Mouse (Mus musculus) heart, adult 2 months (tissue): ENCODE measurements at regions not wholly inside any gene's neighbourhood (a gene's known extent, or its start where the extent isn't known, plus 50 kb on each side); places are given as distances from the start of the nearest gene placed in this dataset.
A peak's percentile ranks its signal among the peaks of the same experiment; 100 is the strongest.

Experiments used
- DNase-seq, 2 experiments: peaks; one replicate each; pipeline ENCODE4 v3.0.0; 2021
- H3K27ac ChIP-seq: fragments of 200-600 bp; 2 replicates; pipeline ENCODE4 v1.8.1; 2022
- H3K27me3 ChIP-seq: fragments of 200-500 bp; 2 replicates; pipeline ENCODE4 v1.6.1; 2012; ENCODE audit warnings: mild to moderate bottlenecking, low read length, inconsistent platforms, mixed read lengths; ENCODE audit not compliant: control insufficient read depth, insufficient read depth
- H3K36me3 ChIP-seq: fragments of 200-500 bp; 2 replicates; pipeline ENCODE4 v1.6.1; 2012; ENCODE audit warnings: low read length, inconsistent platforms; ENCODE audit not compliant: control insufficient read depth, insufficient read depth
- H3K4me1 ChIP-seq: fragments of 200-500 bp; 2 replicates; pipeline ENCODE4 v1.6.1; 2011; ENCODE audit warnings: low read length; ENCODE audit not compliant: control insufficient read depth, insufficient read depth
- H3K4me3 ChIP-seq: fragments of 200-600 bp; 2 replicates; pipeline ENCODE4 v1.8.1; 2022
- H3K79me2 ChIP-seq: fragments of 200-500 bp; replicated peaks from 2 replicates; pipeline ENCODE4 v1.6.1; 2012; ENCODE audit warnings: mild to moderate bottlenecking, inconsistent platforms, low read length, moderate library complexity, mixed read lengths; ENCODE audit not compliant: control insufficient read depth, insufficient read depth
- H3K9ac ChIP-seq: fragments of 200-500 bp; 2 replicates; pipeline ENCODE4 v1.6.1; 2012; ENCODE audit warnings: low read depth, mild to moderate bottlenecking, control low read depth, inconsistent platforms, low read length, mixed read lengths
- CTCF ChIP-seq: fragments of 200-600 bp; IDR thresholded peaks from 2 replicates; pipeline ENCODE4 v1.8.1; 2022; ENCODE audit warnings: antibody characterized with exemption, mild to moderate bottlenecking, moderate library complexity
- EP300 ChIP-seq: fragments of 200-500 bp; IDR thresholded peaks from 2 replicates; pipeline ENCODE4 v1.6.1; 2011; ENCODE audit warnings: low read depth, low read length, control low read depth; ENCODE audit not compliant: insufficient read depth
- POLR2A ChIP-seq: fragments of 200-500 bp; IDR thresholded peaks from 2 replicates; pipeline ENCODE4 v1.6.1; 2011; ENCODE audit warnings: mild to moderate bottlenecking, low read depth, low read length, control low read depth; ENCODE audit not compliant: insufficient read depth
- WGBS: fragments of 180-500 bp; shearing (Covaris S2); methylation state at CpG from one replicate; pipeline ENCODE4 v1.1.7; 2018; 5-methylcytosine and 5-hydroxymethylcytosine counted together
- intact Hi-C: fragments of 180-260 bp; cut with DNase I; formaldehyde crosslinking; loops from one replicate; pipeline ENCODE4 v1.15.1; 2025

- intact Hi-C loops: no loop called here
- H3K27me3 ChIP-seq: no peaks in the 10 kb centered on the region
- TF ChIP-seq POLR2A: no peak
- TF ChIP-seq EP300: peak; percentile 83
- TF ChIP-seq CTCF: no peak
- no peaks in the 10 kb centered on the region for H3K36me3 ChIP-seq
- H3K79me2 ChIP-seq: no peaks in the 10 kb centered on the region
- H3K4me1 ChIP-seq: peaks cover 5% of the 10 kb centered on the region; the same call in 1 of the 2 replicates
- no peak overlapping the region for H3K4me3 ChIP-seq
- peak overlapping the region; percentile 28; the same call in 1 of the 2 replicates for H3K9ac ChIP-seq
- H3K27ac ChIP-seq: peak overlapping the region; percentile 81
- peak; percentile 57 to 78 for DNase-seq
Measured at GRCm38 (mm10) chr13:44222335-44222734, 437.8 kb downstream of the Cd83 start.

- H3K4me1 ChIP-seq: peaks cover 20% of the 10 kb centered on the region
Measured at GRCm38 (mm10) chr13:44227706-44228459, 443.3 kb downstream of the Cd83 start.

GRCm38 (mm10) chr13:44228540-44229135, 444.1 kb downstream of the Cd83 start:
- intact Hi-C loops: loop anchor here (2.0 to 5.0 kb wide), 7 partner anchors 82 to 504 kb away; no protein-coding TSS in a partner anchor
- H3K9ac ChIP-seq: peak overlapping the region; percentile 73
- H3K4me1 ChIP-seq: peaks cover 20% of the 10 kb centered on the region
- TF ChIP-seq CTCF (peak; percentile 33), EP300 (peak; percentile 27; the same call in 1 of the 2 replicates), POLR2A (peak; percentile 68)
- DNase-seq: peak; percentile 67 to 72
- H3K27me3 ChIP-seq: no peaks in the 10 kb centered on the region
- H3K4me3 ChIP-seq: peak overlapping the region; percentile 58
- H3K79me2 ChIP-seq: no peaks in the 10 kb centered on the region
- WGBS: 4% methylated on average over 16 of the region's 16 CpGs
- no peaks in the 10 kb centered on the region for H3K36me3 ChIP-seq
- peak overlapping the region; percentile 92 for H3K27ac ChIP-seq

More at GRCm38 (mm10) chr13:44227706-44228459, 443.3 kb downstream of the Cd83 start:
- H3K4me3 ChIP-seq: peak overlapping the region; percentile 58; the same call in 1 of the 2 replicates
- intact Hi-C loops: loop anchor here (2.0 to 5.0 kb wide), 7 partner anchors 83 to 504 kb away; no protein-coding TSS in a partner anchor
- H3K36me3 ChIP-seq: no peaks in the 10 kb centered on the region
- TF ChIP-seq EP300 (no peak), POLR2A (no peak), CTCF (no peak)
- DNase-seq: peak in 1 of 2 experiments; percentile 40
- H3K79me2 ChIP-seq: no peaks in the 10 kb centered on the region
- peak overlapping the region; percentile 73 for H3K9ac ChIP-seq
- peak overlapping the region; percentile 92 for H3K27ac ChIP-seq
- H3K27me3 ChIP-seq: no peaks in the 10 kb centered on the region
- 55% methylated on average over 14 of the region's 14 CpGs for WGBS

- Histone ChIP-seq H3K4me3 (peak overlapping the region; percentile 58), H3K36me3 (no peaks in the 10 kb centered on the region), H3K79me2 (no peaks in the 10 kb centered on the region), H3K9ac (peak overlapping the region; percentile 73), H3K27ac (peak overlapping the region; percentile 92), H3K4me1 (peaks cover 20% of the 10 kb centered on the region), H3K27me3 (no peaks in the 10 kb centered on the region)
- WGBS: 6% methylated on average over 7 of the region's 7 CpGs
- intact Hi-C loops: loop anchor here (2.0 to 5.0 kb wide), 7 partner anchors 82 to 503 kb away; no protein-coding TSS in a partner anchor
- TF ChIP-seq EP300 (no peak), CTCF (no peak), POLR2A (peak; percentile 57)
- no peak for DNase-seq
Measured at GRCm38 (mm10) chr13:44229136-44229611, 444.6 kb downstream of the Cd83 start.

- TF ChIP-seq EP300: no peak
- no peak for TF ChIP-seq POLR2A
- TF ChIP-seq CTCF: no peak
- no peaks in the 10 kb centered on the region for H3K27me3 ChIP-seq
- no peaks in the 10 kb centered on the region for H3K79me2 ChIP-seq
- H3K27ac ChIP-seq: peak overlapping the region; percentile 92
- 51% methylated on average over 4 of the region's 4 CpGs for WGBS
- no peak overlapping the region for H3K4me3 ChIP-seq
- peak overlapping the region; percentile 4; the same call in 1 of the 2 replicates for H3K9ac ChIP-seq
- no peak for DNase-seq
- intact Hi-C loops: loop anchor here (5.0 kb wide), 1 partner anchor 556 kb away; no protein-coding TSS in a partner anchor
- peaks cover 28% of the 10 kb centered on the region for H3K4me1 ChIP-seq
- H3K36me3 ChIP-seq: no peaks in the 10 kb centered on the region
Measured at GRCm38 (mm10) chr13:44231403-44231802, 446.8 kb downstream of the Cd83 start.
